Mouse (Mus musculus) gastrocnemius, adult 18-20 months (tissue): Measurements from ENCODE around the gene Gm42517. TPM values are rescaled to one million over a fixed set of nuclear protein-coding genes. Genes with fewer than 3 reads are reported as not detected.

Experiments
- DNase-seq: peaks from one replicate; pipeline ENCODE4 v3.0.0; 2021; ENCODE audit warnings: low spot score
- total RNA-seq, 2 experiments: library from RNA; stranded (reverse); gene quantifications; 2 replicates each; pipeline ENCODE4 v1.2.3; 2021

The Gm42517 gene
- total RNA-seq, 2 experiments from 2014 or later: 0.32 to 0.36 TPM

GRCm38 (mm10) chr5:108354056-108354455, 13.7 kb downstream of the Gm42517 start:
- no peak for DNase-seq

DNA sequence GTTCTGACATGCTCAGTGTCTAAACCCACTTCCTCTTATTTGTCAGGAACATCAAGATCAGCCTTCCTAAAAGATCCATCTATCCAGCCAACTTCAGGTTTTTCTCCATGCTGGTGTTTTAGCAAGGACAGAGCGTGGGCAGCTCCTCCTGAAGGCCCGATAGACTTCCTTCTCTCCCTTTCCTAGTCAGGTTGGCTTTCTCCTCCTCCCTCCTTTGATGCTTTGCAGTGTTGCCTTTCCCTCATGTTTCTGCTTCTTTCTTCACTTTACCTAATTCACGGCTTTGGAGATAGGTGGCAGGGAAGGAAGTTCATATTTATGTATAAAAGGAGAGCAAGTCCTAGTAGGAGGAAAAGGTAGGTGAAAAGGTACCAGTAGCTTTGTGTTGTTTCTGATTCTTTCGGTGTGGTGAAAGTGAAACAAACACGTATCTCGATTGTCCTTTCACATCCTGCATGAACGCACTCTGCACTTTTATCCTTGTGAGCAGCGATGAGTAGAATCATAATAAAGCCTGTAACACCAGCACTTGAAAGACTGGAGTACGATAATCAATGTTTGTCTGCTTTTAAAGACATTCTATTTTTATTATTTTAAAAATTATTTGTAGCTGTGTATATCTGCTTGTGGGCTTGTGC, 18.1 kb downstream of the Gm42517 start:
- DNase-seq: no peak

GRCm38 (mm10) chr5:108347843-108348242, 19.9 kb downstream of the Gm42517 start:
- DNase-seq: no peak

GRCm38 (mm10) chr5:108345313-108346071, 22.2 kb downstream of the Gm42517 start:
- DNase-seq: no peak

GRCm38 (mm10) chr5:108343680-108344170, 24.0 kb downstream of the Gm42517 start:
- DNase-seq: no peak

DNA sequence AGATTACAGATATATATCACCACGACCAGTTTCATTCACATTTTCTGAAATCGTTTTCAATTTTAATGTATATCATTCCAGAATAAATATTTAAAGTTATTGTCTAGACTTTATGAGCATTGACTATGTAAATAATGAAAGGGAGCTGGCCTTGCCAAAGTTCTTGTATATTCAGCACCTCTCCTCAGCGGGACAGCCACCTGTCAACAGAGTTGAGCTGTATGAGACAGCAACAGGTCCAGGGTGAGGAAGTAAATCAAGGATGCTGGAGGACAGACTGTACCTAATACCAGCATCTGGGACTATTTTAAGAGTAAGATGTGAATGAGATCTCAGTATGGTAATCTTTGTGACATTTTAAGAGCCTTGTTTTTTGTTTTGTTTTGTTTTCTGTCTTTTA, 29.7 kb downstream of the Gm42517 start:
- no peak for DNase-seq

- no peak for DNase-seq
These were observed 30.3 kb downstream of the Gm42517 start for GRCm38 (mm10) chr5:108337385-108337784.

GRCm38 (mm10) chr5:108331051-108331450, 36.7 kb downstream of the Gm42517 start:
- no peak for DNase-seq

Other genes starting within 250 kb of the Gm42517 start
- gene Tmed5, start 235.3 kb downstream of the Gm42517 start, total RNA-seq: 10 to 100 TPM; 25.3 to 25.6 TPM
- gene Ccdc18, start 235.0 kb downstream of the Gm42517 start, total RNA-seq: under 1 TPM in 1 of 2 experiments, not detected in 1; 0.17 TPM
- 10 to 100 TPM; 16.3 to 17.4 TPM for gene Dr1, start 99.0 kb downstream of the Gm42517 start, total RNA-seq
- 1 to 10 TPM; 4.2 to 4.5 TPM for gene Pigg, start 55.3 kb downstream of the Gm42517 start, total RNA-seq
- not detected for gene Pde6b, start 20.5 kb upstream of the Gm42517 start, total RNA-seq
- gene Atp5k, start 66.5 kb upstream of the Gm42517 start, total RNA-seq: 100 to 1,000 TPM; 765 to 857 TPM
- 1 to 10 TPM in 1 of 2 experiments, under 1 TPM in 1; 0.84 to 1.7 TPM for gene Mfsd7a, start 81.0 kb upstream of the Gm42517 start, total RNA-seq
- gene Pcgf3, start 93.3 kb upstream of the Gm42517 start, total RNA-seq: 10 to 100 TPM; 33.8 to 35.9 TPM
- gene Cplx1, start 182.1 kb upstream of the Gm42517 start, total RNA-seq: under 1 TPM; 0.21 to 0.41 TPM